Mouse (Mus musculus) MEL (cell line): ENCODE results near the gene Slc17a7. TPM values are rescaled to one million over a fixed set of nuclear protein-coding genes. Genes with fewer than 3 reads are reported as not detected.

ENCODE experiments used
- DNase-seq: peaks from one replicate; pipeline ENCODE4 v3.0.0; 2011; ENCODE audit warnings: low read depth, low spot score
- H3K27ac ChIP-seq: 2 replicates; pipeline ENCODE4 v1.5.1; 2012; ENCODE audit warnings: low read depth, mild to moderate bottlenecking, control low read depth, low read length, moderate library complexity; ENCODE audit not compliant: control insufficient read depth
- H3K27me3 ChIP-seq, 2 experiments: fragments of 150-350 bp in 1 of 2; sonication (generic) in 1 of 2; 2 replicates each; pipeline ENCODE4 v1.6.1; 2012; ENCODE audit warnings: low read length in 2 of 2, mild to moderate bottlenecking in 2 of 2, improper control_type of control experiment in 1 of 2, moderate library complexity in 1 of 2; ENCODE audit not compliant: insufficient read depth in 2 of 2, control insufficient read depth in 1 of 2
- H3K36me3 ChIP-seq, 2 experiments: 2 replicates each; pipeline ENCODE4 v1.6.1; 2012 to 2014; ENCODE audit warnings: low read length in 2 of 2, improper control_type of control experiment in 1 of 2, inconsistent platforms in 1 of 2, mild to moderate bottlenecking in 1 of 2; ENCODE audit not compliant: insufficient read depth in 2 of 2, control insufficient read depth in 1 of 2
- H3K4me1 ChIP-seq, 2 experiments: fragments of 150-350 bp in 1 of 2; sonication (generic) in 1 of 2; 2 replicates each; pipeline ENCODE4 v1.6.1; 2012; ENCODE audit warnings: low read length in 2 of 2, improper control_type of control experiment in 1 of 2, mild to moderate bottlenecking in 1 of 2; ENCODE audit not compliant: insufficient read depth in 2 of 2, control insufficient read depth in 1 of 2
- H3K4me3 ChIP-seq, 2 experiments: fragments of 150-350 bp in 1 of 2; sonication (generic) in 1 of 2; 2 replicates each; pipeline ENCODE4 v1.5.1; 2012; ENCODE audit warnings: low read depth in 2 of 2, low read length in 2 of 2, mild to moderate bottlenecking in 2 of 2, moderate library complexity in 2 of 2, control low read depth in 1 of 2, improper control_type of control experiment in 1 of 2; ENCODE audit not compliant: control insufficient read depth in 1 of 2, insufficient read depth in 1 of 2
- H3K79me2 ChIP-seq: 2 replicates; pipeline ENCODE4 v1.6.1; 2012; ENCODE audit warnings: mild to moderate bottlenecking, low read length, moderate library complexity; ENCODE audit not compliant: control insufficient read depth, poor library complexity, insufficient read depth
- H3K9ac ChIP-seq: 2 replicates; pipeline ENCODE4 v1.6.1; 2012; ENCODE audit warnings: low read depth, mild to moderate bottlenecking, control low read depth, low read length, moderate library complexity; ENCODE audit not compliant: control insufficient read depth, poor library complexity, severe bottlenecking
- H3K9me3 ChIP-seq: fragments of 150-350 bp; sonication (generic); replicated peaks from 2 replicates; pipeline ENCODE4 v1.6.1; 2012; ENCODE audit warnings: mild to moderate bottlenecking, low read length, improper control_type of control experiment, moderate library complexity; ENCODE audit not compliant: insufficient read depth
- CHD2 ChIP-seq: IDR thresholded peaks from 2 replicates; pipeline ENCODE4 v1.6.1; 2011; ENCODE audit warnings: low read length, improper control_type of control experiment
- CTCF ChIP-seq, 3 experiments: IDR thresholded peaks in 2 of 3; conservative IDR thresholded peaks in 1 of 3; 2 replicates each; pipeline ENCODE4 v1.5.1; 2011 to 2012; ENCODE audit warnings: low read length in 3 of 3, low read depth in 2 of 3, mild to moderate bottlenecking in 2 of 3, improper control_type of control experiment in 1 of 3, inconsistent platforms in 1 of 3, mixed read lengths in 1 of 3, moderate library complexity in 1 of 3; ENCODE audit not compliant: control insufficient read depth in 1 of 3, insufficient read depth in 1 of 3, poor library complexity in 1 of 3, severe bottlenecking in 1 of 3
- GATA1 ChIP-seq: IDR thresholded peaks from 2 replicates; pipeline ENCODE4 v1.6.1; 2011; ENCODE audit warnings: low read depth, low read length, improper control_type of control experiment
- KAT2A ChIP-seq: conservative IDR thresholded peaks from 2 replicates; pipeline ENCODE4 v1.6.1; 2012; ENCODE audit warnings: low read depth, low read length, improper control_type of control experiment, inconsistent platforms
- MAX ChIP-seq: IDR thresholded peaks from 2 replicates; pipeline ENCODE4 v1.6.1; 2011; ENCODE audit warnings: low read length, improper control_type of control experiment
- MEF2A ChIP-seq: IDR thresholded peaks from 2 replicates; pipeline ENCODE4 v1.6.1; 2014; ENCODE audit warnings: low read depth, mild to moderate bottlenecking, inconsistent platforms, low read length, improper control_type of control experiment; ENCODE audit not compliant: poor library complexity, insufficient replicate concordance, severe bottlenecking; ENCODE audit errors: extremely low read depth
- MXI1 ChIP-seq: IDR thresholded peaks from 2 replicates; pipeline ENCODE4 v1.6.1; 2011; ENCODE audit warnings: mild to moderate bottlenecking, low read depth, low read length, improper control_type of control experiment
- MYB ChIP-seq: IDR thresholded peaks from 2 replicates; pipeline ENCODE4 v1.6.1; 2011; ENCODE audit warnings: mild to moderate bottlenecking, low read depth, low read length, improper control_type of control experiment
- MYC ChIP-seq: IDR thresholded peaks from 2 replicates; pipeline ENCODE4 v1.6.1; 2011; ENCODE audit warnings: low read depth, mild to moderate bottlenecking, low read length, improper control_type of control experiment, moderate library complexity
- NELFE ChIP-seq: IDR thresholded peaks from 2 replicates; pipeline ENCODE4 v1.6.1; 2011; ENCODE audit warnings: low read depth, low read length, improper control_type of control experiment
- POLR2A ChIP-seq, 2 experiments: IDR thresholded peaks; 2 replicates each; pipeline ENCODE4 v1.6.1; 2011 to 2012; ENCODE audit warnings: low read length in 2 of 2, mild to moderate bottlenecking in 2 of 2, control low read depth in 1 of 2, improper control_type of control experiment in 1 of 2, low read depth in 1 of 2, moderate library complexity in 1 of 2; ENCODE audit not compliant: control insufficient read depth in 1 of 2, insufficient read depth in 1 of 2, poor library complexity in 1 of 2
- POLR2AphosphoS5 ChIP-seq: IDR thresholded peaks from 2 replicates; pipeline ENCODE4 v1.6.1; 2012; ENCODE audit warnings: low read depth, borderline replicate concordance, mild to moderate bottlenecking, inconsistent platforms, low read length, moderate library complexity, mixed read lengths
- RCOR1 ChIP-seq: IDR thresholded peaks from 2 replicates; pipeline ENCODE4 v1.6.1; 2012; ENCODE audit warnings: low read depth, mild to moderate bottlenecking, inconsistent platforms, low read length, improper control_type of control experiment
- SIN3A ChIP-seq: IDR thresholded peaks from 2 replicates; pipeline ENCODE4 v1.6.1; 2012; ENCODE audit warnings: low read length, improper control_type of control experiment, inconsistent platforms
- TAL1 ChIP-seq: IDR thresholded peaks from 2 replicates; pipeline ENCODE4 v1.6.1; 2012; ENCODE audit warnings: mild to moderate bottlenecking, inconsistent platforms, low read length, moderate library complexity, mixed read lengths
- TCF12 ChIP-seq: IDR thresholded peaks from 2 replicates; pipeline ENCODE4 v1.6.1; 2014; ENCODE audit warnings: low read depth, mild to moderate bottlenecking, inconsistent platforms, low read length, improper control_type of control experiment, moderate library complexity
- ZNF384 ChIP-seq: IDR thresholded peaks from 2 replicates; pipeline ENCODE4 v1.6.1; 2012; ENCODE audit warnings: low read depth, mild to moderate bottlenecking, inconsistent platforms, low read length, improper control_type of control experiment
- polyA plus RNA-seq, 2 experiments: library from polyadenylated mRNA; stranded (reverse) in 1 of 2; unstranded in 1 of 2; fragments of >175 nt in 1 of 2; fragments of >200 nt in 1 of 2; gene quantifications; 2 replicates each; pipeline versions ENCODE4 v1.2.1 to v1.2.4; 2012; ENCODE audit warnings: low replicate concordance in 2 of 2, low read depth in 1 of 2; ENCODE audit not compliant: insufficient read length in 2 of 2, insufficient read depth in 1 of 2, missing spikeins in 1 of 2
- total RNA-seq: library from RNA; depleted of rRNA; stranded (reverse); fragments of 300-350 nt; gene quantifications from 2 replicates; pipeline ENCODE4 v1.2.3, GENCODE M21; 2012

Slc17a7 gene
- total and polyA plus RNA-seq, 3 experiments, result 0.23 to 1.0 TPM; not detected in 1

- Histone ChIP-seq H3K9me3 (no peaks in the 10 kb centered on the region), H3K79me2 (no peaks in the 10 kb centered on the region), H3K4me3 (no peak overlapping the region), H3K36me3 (peaks cover 0 to 3% of the 10 kb centered on the region in 2 experiments; a peak in 2 of 4 replicates), H3K27ac (no peak overlapping the region), H3K4me1 (peaks cover 0 to 5% of the 10 kb centered on the region in 2 experiments; a peak in 2 of 4 replicates), H3K9ac (no peak overlapping the region), H3K27me3 (no peaks in the 10 kb centered on the region)
- no peak for DNase-seq
- TF ChIP-seq KAT2A (no peak), ZNF384 (no peak), MAX (no peak), NELFE (no peak), TCF12 (no peak), RCOR1 (no peak), MYB (no peak), TAL1 (no peak), MYC (no peak), POLR2A (IDR thresholded peaks at IDR 0.05; ENCODE audit: control insufficient read depth in 1 of 2, insufficient read depth in 1 of 2, low read depth in 1 of 2, low read length in 2 of 2, poor library complexity in 1 of 2) (no peak)
Measured at GRCm38 (mm10) chr7:45178550-45178949, 14.8 kb downstream of the Slc17a7 start.

GRCm38 (mm10) chr7:45179469-45179868 is 15.7 kb downstream of the Slc17a7 start, which contains the start of gene Gfy:
Gene Gfy, minus strand, starts transcription at chr7:45179569.
- no peak for TF ChIP-seq CTCF (IDR thresholded peaks at IDR 0.05 in 2 of 3, conservative IDR thresholded peaks at IDR 0.05 in 1 of 3; ENCODE audit: control insufficient read depth in 1 of 3, insufficient read depth in 1 of 3, low read depth in 2 of 3, low read length in 3 of 3, poor library complexity in 1 of 3, severe bottlenecking in 1 of 3)
- TF ChIP-seq MAX, result no peak
- TF ChIP-seq MXI1, result no peak
- TF ChIP-seq GATA1, result no peak
- TF ChIP-seq MEF2A, result no peak
- no peak for TF ChIP-seq SIN3A
- TF ChIP-seq NELFE, result no peak
- no peak for TF ChIP-seq POLR2AphosphoS5
- TF ChIP-seq TAL1, result no peak
- no peak for TF ChIP-seq CHD2
- TF ChIP-seq ZNF384, result no peak
- H3K4me1 ChIP-seq, result peaks cover 0 to 5% of the 10 kb centered on the region in 2 experiments; a peak in 2 of 4 replicates
- H3K27me3 ChIP-seq, result no peaks in the 10 kb centered on the region
- DNase-seq, result no peak
- no peak within 1 kb of the TSS for H3K9ac ChIP-seq
- H3K36me3 ChIP-seq, result peaks cover 0 to 3% of the 10 kb centered on the region in 2 experiments; a peak in 2 of 4 replicates
- H3K27ac ChIP-seq, result no peak within 1 kb of the TSS
- H3K4me3 ChIP-seq, result no peak within 1 kb of the TSS
- H3K79me2 ChIP-seq, result no peaks in the 10 kb centered on the region
- no peaks in the 10 kb centered on the region for H3K9me3 ChIP-seq
